Mouse (Mus musculus) heart, postnatal 36 days (tissue): ENCODE data around the gene Cald1. TPM values are rescaled to one million over a fixed set of nuclear protein-coding genes. Genes with fewer than 3 reads are reported as not detected.

Source experiments
- DNase-seq, 2 experiments: peaks; one replicate each; pipeline ENCODE4 v3.0.0; 2021 to 2022
- intact Hi-C: fragments of 180-260 bp; cut with DNase I; formaldehyde crosslinking; loops from one replicate; pipeline ENCODE4 v1.15.1; 2025
- total RNA-seq, 2 experiments: library from RNA; stranded (reverse); gene quantifications; 2 replicates each; pipeline ENCODE4 v1.2.3; 2021

Cald1 gene
- total RNA-seq, result 10 to 100 TPM; 49.3 to 55.6 TPM

GRCm38 (mm10) chr6:34598121-34599065 lies at the start of gene Cald1:
TSS of gene Cald1 (plus strand) at chr6:34598500.
- peak; percentile 62 to 71 for DNase-seq
- intact Hi-C loops, result loop anchor here (2.0 to 5.0 kb wide), 4 partner anchors 40 to 269 kb away; no protein-coding TSS in a partner anchor

DNA sequence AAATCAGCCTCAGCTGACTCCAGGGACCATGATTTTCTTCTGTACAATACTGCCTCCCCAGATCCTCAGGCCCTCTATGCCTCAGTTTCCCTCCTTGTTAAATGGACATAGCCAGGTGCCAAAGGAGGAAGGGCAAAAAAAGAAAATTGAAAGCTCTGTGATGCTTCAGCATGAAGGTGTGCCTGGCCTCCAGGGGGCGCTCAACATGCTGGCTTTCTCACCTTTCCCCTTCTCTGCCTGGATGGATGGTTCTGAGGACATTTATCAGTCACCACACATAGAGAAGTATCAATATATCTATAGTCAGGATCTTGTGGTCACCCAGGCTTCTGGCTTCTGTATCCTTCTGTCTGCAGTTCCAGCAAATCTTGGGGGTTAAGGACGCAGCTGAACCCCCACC lies 49.3 kb upstream of the Cald1 start:
- DNase-seq, result peak; percentile 73 to 82
- intact Hi-C loops, result loop anchor here (1.0 to 2.0 kb wide), 2 partner anchors 36 to 205 kb away; no protein-coding TSS in a partner anchor

DNA sequence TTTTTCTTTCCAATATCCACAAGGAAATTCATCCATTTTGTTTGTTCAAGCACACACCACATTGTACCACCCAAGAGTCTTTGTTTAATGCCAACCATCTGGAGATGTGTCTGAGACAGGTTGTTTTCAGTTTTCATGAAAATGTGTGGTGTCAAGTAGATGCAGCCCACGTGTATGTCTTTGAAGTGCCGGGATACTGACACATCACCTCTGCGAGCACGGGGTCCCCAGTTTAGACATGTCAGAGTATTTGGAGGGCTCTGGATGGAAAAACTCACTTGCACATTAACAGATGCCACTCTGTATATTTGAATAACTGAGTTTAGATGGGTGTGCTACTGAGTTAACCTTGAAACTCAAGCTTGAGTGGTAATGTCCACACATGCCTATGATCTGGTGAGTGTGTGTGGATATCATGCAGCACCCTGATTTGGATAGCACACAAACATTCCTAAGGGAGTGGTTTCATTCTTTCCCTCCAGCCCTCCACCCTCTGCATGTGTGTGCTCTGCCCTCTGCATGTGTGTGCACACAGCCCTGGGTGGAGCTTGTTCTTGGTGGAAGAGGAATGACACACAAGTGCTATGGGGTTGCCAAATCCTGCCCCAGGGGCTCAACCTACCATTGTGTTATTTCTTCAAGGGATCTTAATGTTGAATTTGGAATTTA lies 45.7 kb upstream of the Cald1 start:
- no peak for DNase-seq

DNA sequence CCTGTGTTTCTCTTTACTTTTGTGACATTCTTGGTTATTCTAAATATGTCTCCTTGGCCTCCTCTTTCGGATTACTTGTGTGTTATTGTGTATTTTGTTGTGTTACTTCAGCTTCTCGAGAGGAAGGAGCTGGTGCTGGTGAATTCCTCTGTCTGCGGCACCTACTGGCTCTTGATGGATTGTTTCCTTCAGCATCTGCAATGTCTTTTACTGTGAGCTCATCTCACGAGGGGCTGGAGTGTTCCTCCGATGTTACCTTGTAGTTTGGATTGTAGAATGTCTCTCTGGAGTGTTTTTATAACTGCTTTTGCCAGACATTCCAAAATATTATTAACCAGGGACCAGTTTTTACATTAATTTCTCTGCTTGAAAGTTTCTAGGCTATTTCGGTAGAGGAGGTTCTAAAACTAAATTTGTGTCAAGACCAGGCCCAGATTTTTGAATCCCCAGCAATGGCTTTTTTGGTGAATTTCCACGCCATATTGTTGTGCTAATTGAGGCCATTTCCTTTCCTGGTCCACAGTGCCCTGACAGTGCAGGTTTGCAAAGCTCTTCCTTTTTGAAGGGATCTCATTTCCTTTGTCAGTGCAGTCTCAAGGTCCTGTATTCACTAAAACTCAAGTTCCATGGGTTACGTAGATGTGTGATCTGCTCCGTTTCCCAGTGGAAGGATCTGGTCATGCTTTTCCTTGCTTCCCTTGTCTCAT lies 43.9 kb upstream of the Cald1 start:
- DNase-seq, result no peak
- intact Hi-C loops, result no loop called here

More for the DNA sequence above, 45.7 kb upstream of the Cald1 start:
- intact Hi-C loops, result no loop called here

- intact Hi-C loops, result no loop called here
- no peak for DNase-seq
These were observed 38.8 kb upstream of the Cald1 start for GRCm38 (mm10) chr6:34559521-34559920.

DNA sequence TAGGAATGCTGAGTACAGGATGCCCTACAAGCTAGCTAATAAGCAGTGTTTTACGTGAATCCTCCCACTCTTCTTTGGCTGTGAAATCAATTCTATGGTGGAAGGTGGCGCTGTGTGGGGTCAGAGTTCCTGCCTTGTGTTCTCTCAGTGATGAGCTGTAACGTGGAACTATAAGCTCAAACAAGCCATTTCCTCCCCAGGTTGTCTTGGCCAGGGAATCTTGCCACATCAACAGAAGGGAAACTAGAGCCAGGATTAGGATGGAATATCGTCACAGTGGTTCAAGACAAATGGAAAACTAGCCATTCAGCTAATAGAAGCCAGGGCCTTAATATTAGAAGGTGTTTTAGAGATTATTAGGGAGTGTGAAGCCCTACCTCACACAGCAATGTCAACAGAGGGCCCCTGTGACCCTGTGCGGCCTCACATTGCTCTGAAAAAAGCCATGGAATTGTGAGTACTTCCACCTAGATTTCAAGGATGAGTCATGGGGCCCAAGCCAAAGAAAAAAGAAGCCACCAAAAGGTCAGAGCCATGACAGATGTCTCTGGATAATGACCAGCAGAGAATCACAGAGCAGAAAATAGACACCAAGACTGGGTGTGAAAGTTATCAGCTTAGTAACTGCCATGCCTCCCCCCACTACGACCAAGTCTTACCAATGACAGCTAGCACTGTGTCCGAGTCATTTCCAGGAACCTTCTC lies 33.0 kb upstream of the Cald1 start:
- intact Hi-C loops, result no loop called here

DNA sequence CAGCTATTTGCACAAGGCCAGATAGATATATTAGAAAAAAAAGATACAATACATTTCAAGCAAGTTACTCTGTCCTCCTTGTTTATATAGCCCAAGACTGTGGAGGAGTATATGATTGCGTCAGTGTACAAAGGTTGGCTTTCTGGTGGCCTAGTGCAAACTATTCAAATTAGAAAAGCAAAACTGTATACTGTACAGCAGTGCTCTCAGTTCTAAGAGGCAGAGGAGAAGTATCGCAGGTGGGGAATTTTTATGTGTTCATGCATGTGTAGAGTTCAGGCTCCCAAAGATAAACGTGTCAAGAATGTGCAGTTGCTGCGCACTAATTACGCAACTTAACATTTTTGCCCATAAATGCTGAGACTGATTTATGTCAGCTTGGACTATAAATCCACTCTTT lies 31.0 kb upstream of the Cald1 start:
- no peak for DNase-seq
- intact Hi-C loops, result no loop called here

More for the DNA sequence above, 33.0 kb upstream of the Cald1 start:
- no peak for DNase-seq

- intact Hi-C loops, result no loop called here
- DNase-seq, result no peak
These were observed 18.7 kb upstream of the Cald1 start for GRCm38 (mm10) chr6:34579504-34580068.

- intact Hi-C loops, result no loop called here
- DNase-seq, result no peak
These were observed 14.9 kb upstream of the Cald1 start for GRCm38 (mm10) chr6:34583365-34583764.

GRCm38 (mm10) chr6:34588066-34588465 lies 10.2 kb upstream of the Cald1 start:
- DNase-seq, result no peak
- intact Hi-C loops, result no loop called here

DNA sequence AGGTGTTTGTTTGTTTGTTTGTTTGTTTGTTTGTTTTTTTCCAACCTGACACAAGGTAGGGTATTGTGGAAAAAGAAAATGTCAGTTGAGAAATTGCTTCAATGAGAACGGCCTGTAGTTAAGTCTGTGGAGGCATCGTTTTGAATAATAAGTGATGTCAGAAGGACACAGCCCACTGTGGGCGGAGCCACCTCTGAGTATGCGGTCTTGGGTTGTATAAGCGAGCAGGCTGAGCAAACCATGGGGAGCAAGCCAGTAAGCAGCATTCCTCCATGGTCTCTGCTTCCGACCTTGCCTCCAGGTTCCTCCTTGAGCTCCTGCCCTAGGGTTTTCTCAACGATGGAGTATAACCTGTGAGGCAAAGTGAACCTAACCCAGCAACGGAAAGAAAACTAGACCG lies 7.6 kb upstream of the Cald1 start:
- intact Hi-C loops, result no loop called here
- DNase-seq, result no peak

GRCm38 (mm10) chr6:34593353-34593752 lies 4.9 kb upstream of the Cald1 start:
- intact Hi-C loops, result no loop called here
- DNase-seq, result no peak

DNA sequence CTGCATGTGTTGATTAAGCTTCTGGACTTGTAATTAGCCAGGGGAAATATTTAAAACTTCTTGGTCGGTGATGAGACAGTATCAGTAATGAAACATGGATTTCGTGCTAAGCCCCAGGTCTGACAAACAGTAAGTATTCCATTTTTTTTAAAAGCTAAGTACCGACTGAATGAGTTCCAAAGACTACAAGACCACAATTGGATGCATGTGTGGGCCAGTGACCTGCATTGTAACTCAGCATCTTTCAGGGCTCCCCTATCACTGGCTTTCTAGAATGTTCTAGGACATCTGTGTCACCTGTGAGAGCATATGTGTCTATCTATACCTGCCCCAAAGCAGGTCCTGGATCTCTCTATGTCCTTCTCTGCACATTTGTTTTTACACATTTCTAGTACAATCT lies 984 bp upstream of the Cald1 start:
- DNase-seq, result no peak
- intact Hi-C loops, result loop anchor here (2.0 to 5.0 kb wide), 3 partner anchors 47 to 270 kb away; no protein-coding TSS in a partner anchor

DNA sequence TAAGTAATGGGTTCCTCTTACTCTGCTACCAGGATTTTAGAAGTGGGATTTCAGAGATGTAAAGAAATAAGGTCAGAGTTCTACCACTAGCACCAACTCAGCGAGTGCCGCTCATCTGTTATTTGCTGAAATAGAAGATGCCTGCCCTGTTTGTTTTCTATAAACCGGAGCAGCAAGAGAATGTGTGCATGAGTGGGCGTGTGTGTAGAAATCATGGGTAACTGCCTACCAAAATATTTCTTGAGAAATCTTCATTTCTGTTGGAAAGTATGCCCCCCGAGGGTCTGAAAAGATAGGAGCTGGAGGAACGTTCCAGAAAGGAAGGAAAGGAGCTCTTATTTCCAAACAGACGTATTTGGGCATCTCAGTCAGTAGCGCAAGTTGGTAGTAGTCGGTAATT lies 871 bp downstream of the Cald1 start:
- DNase-seq, result no peak
- intact Hi-C loops, result loop anchor here (2.0 to 5.0 kb wide), 4 partner anchors 40 to 268 kb away; no protein-coding TSS in a partner anchor

DNA sequence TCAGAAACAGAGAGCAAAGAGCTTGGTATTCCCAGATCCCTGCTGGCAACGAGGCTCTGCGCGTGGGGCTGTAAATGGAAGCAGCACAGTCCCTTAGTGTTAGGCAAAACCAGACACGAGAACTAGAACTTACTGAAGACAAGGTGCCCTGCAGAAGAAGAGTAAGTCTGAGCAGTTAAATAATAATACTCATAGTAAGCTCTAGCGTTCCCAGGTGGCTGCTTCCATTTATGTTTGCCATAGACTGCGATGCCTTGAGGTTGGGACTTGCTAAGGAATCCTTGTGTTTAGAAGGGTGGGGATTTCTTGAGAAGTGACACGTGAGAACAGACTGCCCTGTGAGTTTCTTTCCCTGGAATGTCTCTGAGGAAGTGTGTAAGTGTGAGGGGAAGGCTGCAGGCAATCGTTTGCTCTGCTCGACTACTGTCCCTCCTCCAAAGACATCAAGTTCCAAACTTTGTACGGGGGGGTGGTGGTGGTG lies 1.4 kb downstream of the Cald1 start:
- intact Hi-C loops, result loop anchor here (2.0 to 5.0 kb wide), 4 partner anchors 39 to 268 kb away; no protein-coding TSS in a partner anchor
- no peak for DNase-seq

DNA sequence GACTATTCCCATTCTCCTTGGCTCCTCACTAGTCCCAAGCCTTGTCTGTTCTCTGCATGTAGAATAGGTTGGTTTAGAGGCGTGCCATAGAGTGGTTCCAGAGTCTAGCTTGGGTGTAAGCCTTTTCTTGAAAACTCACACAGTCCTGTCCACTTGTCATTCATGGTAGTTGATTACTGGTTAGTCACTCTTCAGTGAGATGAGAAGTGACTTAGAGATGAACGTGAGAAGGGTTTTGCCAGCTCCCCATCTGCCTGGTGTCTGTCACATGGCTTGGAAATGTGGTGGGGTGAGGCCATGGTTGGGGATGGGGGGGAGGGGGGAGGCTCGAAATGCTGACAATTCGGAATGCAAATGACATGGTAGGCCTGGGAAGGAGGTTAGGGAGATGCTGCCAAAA lies 2.5 kb downstream of the Cald1 start:
- DNase-seq, result no peak
- intact Hi-C loops, result no loop called here

DNA sequence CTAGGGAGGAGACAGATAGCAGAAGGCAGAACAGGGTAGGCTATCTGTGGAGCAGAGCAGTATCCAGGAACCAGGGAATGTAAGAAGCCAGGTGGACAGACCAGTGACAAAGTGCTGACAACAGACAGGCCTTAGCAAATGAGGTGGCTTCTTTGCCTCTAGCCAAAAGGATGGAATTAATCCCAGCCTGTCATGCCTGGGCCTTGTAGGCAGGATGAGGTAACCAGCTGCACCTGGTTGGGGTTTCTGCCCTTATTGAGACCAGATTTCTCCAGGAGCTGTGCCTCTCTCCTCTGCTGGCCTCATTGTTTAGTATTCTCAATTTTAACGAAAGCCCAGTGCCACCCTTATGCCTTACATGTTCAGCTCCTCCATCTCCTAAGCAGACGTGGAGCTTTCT lies 3.8 kb downstream of the Cald1 start:
- DNase-seq, result no peak
- intact Hi-C loops, result no loop called here

DNA sequence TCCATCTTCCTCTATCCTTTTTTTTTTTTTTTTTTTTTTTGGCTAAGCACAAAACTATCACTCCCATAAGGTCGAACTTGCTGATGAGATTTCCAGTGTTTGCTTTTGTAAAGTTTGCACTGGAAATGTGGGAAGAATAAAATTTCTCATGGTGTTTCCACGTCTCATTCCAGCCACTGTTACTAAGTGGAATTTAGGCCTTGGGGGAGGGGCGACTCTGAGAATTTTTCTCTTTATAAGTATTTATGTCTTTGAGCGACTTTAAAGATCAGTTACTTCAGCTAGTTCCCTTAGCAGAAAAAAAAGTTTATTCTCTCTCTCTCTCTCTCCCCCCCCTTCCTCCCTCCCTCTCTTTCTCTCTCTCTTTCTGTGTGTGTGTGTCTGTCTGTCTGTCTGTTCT lies 8.1 kb downstream of the Cald1 start:
- DNase-seq, result no peak
- intact Hi-C loops, result no loop called here

DNA sequence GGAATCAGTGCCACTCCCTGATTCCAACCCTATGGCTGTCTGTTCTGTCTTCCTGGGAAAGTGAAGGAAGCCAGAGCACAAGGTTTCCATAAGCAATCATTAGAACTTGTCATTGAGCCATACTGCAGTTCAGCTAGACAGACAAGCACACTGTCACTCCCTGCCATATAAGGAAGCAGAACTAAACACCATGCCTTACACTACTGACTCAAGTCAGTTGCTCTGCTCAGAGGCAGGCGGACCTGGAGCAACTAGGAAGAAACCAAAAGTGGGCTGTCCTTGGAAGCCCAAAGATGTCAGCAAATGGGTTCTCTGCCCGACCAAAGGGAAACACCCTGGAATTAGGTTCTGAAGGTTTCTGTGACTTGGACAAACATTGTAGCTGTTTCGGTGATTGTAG lies 10.3 kb downstream of the Cald1 start:
- intact Hi-C loops, result no loop called here

More for the DNA sequence above, 10.3 kb downstream of the Cald1 start:
- no peak for DNase-seq
